Mouse (Mus musculus): ENCODE data around the gene Adgre5.

DNA sequence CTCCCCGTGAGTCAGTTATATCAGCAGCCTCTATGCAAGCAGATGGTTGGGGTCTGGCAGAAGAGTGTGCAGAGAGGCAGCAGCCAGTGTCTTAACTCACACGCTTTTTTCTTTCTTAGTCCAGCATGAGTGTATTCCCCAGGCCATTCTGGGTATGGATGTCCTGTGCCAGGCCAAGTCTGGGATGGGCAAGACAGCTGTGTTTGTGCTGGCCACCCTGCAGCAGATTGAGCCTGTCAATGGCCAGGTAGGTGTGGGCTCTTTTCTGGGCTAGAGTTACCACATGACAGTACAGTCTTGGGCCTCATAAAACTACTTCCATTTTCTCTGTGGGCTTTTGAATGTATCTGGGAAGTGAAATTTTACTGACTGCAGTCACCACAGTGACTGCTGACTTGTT lies 21.4 kb downstream of the Adgre5 start:
- TF ChIP-seq GATA1 (IDR thresholded peaks at IDR 0.05; ENCODE audit: low read length) (no peak), TAL1 (IDR thresholded peaks at IDR 0.05; ENCODE audit: low read length) (no peak)
